Mouse (Mus musculus) layer of hippocampus, adult 18-20 months (tissue): ENCODE results near the gene Aldh1b1. TPM values are rescaled to one million over a fixed set of nuclear protein-coding genes. Genes with fewer than 3 reads are reported as not detected.

Experiments
- DNase-seq, 2 experiments: peaks; one replicate each; pipeline ENCODE4 v3.0.0; 2022; ENCODE audit warnings: low spot score in 2 of 2
- long read RNA-seq: library from polyadenylated mRNA; stranded (forward); transcript quantifications from one replicate; pipeline ENCODE4 v2.0.0, GENCODE M21; 2021
- total RNA-seq, 2 experiments: library from RNA; stranded (reverse); gene quantifications; 2 replicates each; pipeline ENCODE4 v1.2.3; 2021

Gene Aldh1b1
- total RNA-seq: 1 to 10 TPM; 7.4 to 8.5 TPM
- long read RNA-seq, transcript Aldh1b1-201 (2 exons, 2,298 nt): major isoform, 12 of 12 reads
- long read RNA-seq, partial matches to known transcripts: 0 of 12 reads
- long read RNA-seq, other reads (novel, unspliced or antisense): 0 of 12 reads

GRCm38 (mm10) chr4:45798964-45799363 lies at the start of gene Aldh1b1:
TSS of gene Aldh1b1 (plus strand) at chr4:45799022.
- peak; percentile 70 to 74 for DNase-seq

- no peak for DNase-seq
Measured at GRCm38 (mm10) chr4:45749449-45749848, 49.4 kb upstream of the Aldh1b1 start.

- DNase-seq: no peak
Measured at GRCm38 (mm10) chr4:45750477-45750876, 48.3 kb upstream of the Aldh1b1 start.

DNA sequence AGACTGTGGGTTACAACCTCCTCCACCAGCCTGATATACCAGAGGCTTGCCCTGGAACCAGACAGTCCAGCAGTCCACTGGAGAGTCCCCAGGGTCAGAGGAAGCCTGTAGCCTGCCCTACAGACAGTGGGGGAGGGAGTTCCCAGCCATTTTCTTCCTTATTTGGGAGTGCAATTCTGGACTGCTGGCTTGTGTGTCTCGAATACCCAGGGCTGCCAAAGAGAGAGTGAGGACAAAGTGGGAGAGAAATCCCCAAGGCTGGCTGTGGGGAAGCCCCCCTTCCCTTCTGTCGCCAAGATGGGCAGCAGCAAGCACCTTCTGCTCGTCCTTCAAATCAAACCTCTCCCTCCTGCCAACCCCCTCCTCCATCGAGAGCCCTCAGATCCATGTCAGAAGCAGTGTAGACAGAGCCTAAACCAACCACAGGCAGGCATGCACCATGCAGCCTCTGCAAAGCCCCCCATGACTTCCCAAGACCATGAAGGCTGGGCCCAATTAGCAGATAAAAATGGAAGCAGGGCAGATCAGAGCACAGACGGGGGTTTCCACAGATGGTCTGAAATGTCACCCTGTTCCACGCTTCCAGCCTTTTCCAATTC lies 45.5 kb upstream of the Aldh1b1 start:
- DNase-seq: no peak

DNA sequence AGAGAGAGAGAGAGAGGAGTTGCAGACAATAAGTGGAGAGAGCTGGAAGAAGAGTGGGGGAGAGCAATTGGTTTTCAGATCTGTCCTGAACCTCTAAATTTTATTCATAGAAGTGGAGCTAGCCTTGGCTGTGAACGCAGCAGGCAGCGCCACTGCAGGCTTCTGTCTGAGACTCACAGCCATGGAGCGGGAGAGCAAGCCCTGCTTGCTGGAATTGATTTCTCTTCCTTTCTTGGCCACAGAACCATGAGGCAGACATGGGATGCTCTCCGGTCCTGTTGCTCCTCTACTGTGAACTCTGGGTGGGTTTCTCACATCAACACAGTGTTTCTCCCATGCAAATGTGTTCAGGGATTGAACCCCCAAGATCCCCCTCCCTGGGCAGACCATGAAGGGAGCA lies 44.7 kb upstream of the Aldh1b1 start:
- DNase-seq: peak in 1 of 2 experiments; percentile 33

DNA sequence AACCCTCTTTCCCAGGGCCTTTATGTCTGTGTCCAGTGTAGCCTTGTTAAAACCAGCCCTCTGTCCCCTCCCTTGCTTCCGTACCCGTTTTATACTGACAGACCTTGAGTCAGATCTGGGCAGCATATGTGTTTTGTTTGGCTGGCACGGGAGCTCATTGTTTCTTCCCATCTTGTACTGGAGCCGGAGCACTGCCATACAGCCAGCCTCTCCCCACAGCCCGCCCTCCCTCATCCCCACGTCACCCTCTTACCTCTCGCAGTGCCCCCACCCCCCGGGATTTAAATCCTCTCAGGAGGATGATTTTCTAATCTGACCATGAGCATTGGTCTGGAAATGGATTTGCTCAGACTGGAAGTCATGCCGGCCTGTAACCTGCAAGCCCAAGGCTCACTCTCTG lies 43.7 kb upstream of the Aldh1b1 start:
- peak in 1 of 2 experiments; percentile 42 for DNase-seq

DNA sequence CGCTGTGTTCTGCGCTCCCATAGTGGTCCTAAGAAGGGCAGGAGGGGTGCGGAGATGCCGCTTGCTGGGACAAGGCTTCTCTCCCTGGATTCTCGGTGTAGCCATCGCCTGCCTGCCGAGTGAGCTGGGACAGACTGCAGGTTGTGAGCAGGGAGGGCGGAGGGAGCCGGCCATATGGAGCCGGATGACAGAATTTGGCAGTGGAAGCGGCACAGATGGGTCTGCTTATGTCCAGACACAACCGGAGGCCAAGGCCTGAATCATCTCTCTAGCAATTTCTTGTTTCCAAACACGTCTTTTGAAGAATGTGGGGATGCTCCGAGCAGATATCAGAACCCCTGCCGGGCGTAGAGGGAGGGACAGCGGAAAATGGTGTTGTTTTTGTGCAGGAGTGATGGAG lies 42.9 kb upstream of the Aldh1b1 start:
- peak; percentile 81 to 91 for DNase-seq

- DNase-seq: no peak
Measured at GRCm38 (mm10) chr4:45757941-45758340, 40.9 kb upstream of the Aldh1b1 start.

GRCm38 (mm10) chr4:45759411-45759810 lies 39.4 kb upstream of the Aldh1b1 start:
- no peak for DNase-seq

- no peak for DNase-seq
Measured at GRCm38 (mm10) chr4:45762600-45762999, 36.2 kb upstream of the Aldh1b1 start.

DNA sequence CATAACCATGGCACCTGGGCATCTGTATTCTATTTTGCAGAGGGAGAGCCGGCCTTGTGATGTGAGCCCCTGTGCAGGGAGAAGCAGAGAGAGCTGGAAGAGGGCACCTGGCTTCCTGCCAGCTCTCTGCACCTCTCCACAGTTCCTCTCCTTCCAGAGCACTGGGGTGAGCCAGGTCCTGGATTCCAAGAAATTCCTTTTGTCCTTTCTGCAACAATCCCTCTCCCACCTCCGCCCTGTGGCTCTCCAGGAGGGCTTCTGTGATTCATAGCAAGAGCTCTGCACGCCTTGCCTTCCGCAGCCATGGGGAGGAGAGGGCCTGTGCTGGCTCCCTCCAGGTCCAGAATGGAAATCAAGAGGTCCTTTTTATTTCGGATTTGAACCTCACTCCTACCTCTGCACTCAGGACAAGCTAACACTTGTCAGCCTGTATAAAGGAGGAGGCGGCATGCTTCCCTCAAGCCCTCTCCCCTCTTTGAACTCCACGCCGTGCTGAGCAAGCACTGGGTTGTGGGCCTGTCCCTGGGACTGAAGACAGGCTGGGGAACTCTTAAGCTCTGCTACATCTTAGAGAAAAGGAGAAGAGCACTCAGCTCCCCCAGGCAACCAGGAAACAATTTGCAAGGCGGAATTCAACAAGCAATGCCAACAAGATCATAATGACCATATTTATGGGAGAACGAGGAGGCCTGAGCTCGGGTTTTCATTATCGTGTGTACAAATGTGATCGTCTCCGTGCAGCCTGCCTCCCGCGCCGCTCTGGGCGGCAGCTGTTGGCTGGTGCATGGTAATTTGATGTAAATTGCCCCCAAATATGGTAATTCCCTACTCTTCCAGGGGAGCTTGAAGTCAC lies 35.3 kb upstream of the Aldh1b1 start:
- no peak for DNase-seq

DNA sequence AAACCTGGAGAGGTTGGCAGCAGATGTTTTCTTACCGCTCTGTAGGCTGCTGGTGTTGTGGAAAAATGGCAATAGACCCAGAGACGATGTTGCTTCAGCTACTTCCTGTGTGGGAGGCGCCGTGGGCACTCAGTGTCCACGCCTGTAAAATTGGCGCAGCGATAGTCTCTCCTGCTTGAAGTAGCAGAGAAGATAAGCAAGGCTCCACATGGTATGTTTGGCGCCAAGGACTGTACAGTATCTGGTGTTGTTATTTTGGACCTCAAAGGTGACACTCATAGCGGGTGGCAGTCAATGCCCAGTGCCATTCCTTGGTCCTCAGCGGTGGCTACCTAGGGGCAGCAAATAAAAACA lies 34.7 kb upstream of the Aldh1b1 start:
- DNase-seq: no peak

GRCm38 (mm10) chr4:45765121-45765564 lies 33.7 kb upstream of the Aldh1b1 start:
- no peak for DNase-seq

DNA sequence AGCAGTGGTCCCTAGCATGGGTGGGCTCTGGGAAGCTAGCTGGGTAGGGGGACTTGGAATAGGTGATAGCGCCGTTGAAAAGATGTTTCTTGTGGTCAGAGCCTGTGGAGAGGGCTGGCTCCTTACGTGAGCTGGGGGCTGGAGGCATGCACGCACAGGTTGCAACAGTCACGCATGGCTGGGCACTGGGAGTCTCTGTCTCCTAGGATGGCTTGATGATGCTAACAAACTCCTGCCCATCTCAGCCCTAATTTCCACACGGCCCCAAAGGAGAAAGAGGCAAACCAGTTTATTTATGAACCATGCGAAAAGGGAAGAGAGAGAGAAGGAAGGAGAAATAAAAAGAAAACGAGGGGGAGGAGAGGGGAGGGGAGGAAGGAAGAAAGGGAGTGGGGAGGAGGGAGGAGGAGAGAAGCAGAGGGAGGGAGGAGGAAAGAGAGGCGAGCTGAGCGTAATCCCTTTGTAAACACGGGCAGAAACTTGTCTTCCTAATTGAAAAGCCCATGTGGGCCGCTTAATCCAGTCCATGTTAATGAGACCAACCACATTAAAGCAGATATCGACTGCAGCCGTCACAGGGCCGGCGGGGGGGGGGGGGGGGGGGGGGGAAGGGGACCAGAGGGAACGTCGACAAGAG lies 33.1 kb upstream of the Aldh1b1 start:
- DNase-seq: no peak

DNA sequence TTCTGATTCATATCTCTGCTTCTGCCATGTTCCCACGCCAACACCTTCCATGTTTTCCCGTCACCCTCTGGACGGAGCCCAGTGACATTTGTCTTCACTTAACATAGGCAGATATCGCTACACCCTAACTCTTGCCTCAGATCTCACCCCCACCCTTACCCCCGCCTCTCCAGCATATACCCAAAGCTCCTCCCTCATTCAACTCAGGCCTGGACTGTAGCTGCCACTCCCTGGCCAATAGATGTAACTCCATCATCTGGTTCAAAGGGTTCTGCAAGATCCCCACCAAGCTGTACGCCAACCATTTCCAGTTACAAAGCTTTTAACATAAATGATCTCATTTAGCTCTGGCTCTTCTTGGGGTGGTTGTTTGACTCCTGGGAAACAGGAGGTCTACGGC lies 32.0 kb upstream of the Aldh1b1 start:
- no peak for DNase-seq

GRCm38 (mm10) chr4:45767891-45768558 lies 30.8 kb upstream of the Aldh1b1 start:
- no peak for DNase-seq

DNA sequence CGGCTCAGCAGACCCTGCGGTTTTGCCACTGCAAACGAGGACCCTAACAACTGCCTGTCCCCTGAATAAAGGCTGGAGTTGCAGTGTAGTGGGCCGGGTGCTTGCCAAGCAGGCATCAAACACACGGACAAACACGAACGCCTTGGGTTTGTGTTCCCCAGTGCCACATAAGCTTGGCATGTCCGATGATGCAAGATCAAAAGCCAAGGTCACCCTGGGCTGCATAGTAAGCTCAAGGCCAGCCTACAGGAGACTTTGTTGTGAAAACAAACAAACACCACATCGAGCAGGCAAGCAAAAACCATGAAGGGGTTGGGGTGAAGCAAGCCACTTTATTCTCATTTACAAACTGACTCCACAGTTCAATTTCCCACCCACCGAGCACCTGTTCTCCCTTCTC lies 29.7 kb upstream of the Aldh1b1 start:
- DNase-seq: no peak

GRCm38 (mm10) chr4:45769791-45770637 lies 28.8 kb upstream of the Aldh1b1 start:
- no peak for DNase-seq

GRCm38 (mm10) chr4:45770638-45771033 lies 28.2 kb upstream of the Aldh1b1 start:
- DNase-seq: no peak

- no peak for DNase-seq
Measured at GRCm38 (mm10) chr4:45771173-45771572, 27.6 kb upstream of the Aldh1b1 start.
